Mouse (Mus musculus): ENCODE measurements around the gene Rhot2.

The Rhot2 gene

GRCm38 (mm10) chr17:25844396-25844901 lies at the start of gene Rhot2:
Gene Rhot2 (minus strand): TSS chr17:25844851.
- peak; percentile 96 for DNase-seq

- DNase-seq = peak; percentile 80
Measured at GRCm38 (mm10) chr17:25893975-25894617, 49.4 kb upstream of the Rhot2 start.

GRCm38 (mm10) chr17:25888837-25889236 lies 44.2 kb upstream of the Rhot2 start:
- DNase-seq = no peak

- DNase-seq = no peak
Measured at GRCm38 (mm10) chr17:25887467-25887866, 42.8 kb upstream of the Rhot2 start.

GRCm38 (mm10) chr17:25886806-25887205 lies 42.2 kb upstream of the Rhot2 start:
- DNase-seq = no peak

GRCm38 (mm10) chr17:25885636-25886035 lies 41.0 kb upstream of the Rhot2 start:
- no peak for DNase-seq

- no peak for DNase-seq
Measured at GRCm38 (mm10) chr17:25883824-25884223, 39.2 kb upstream of the Rhot2 start.

GRCm38 (mm10) chr17:25883268-25883667 lies 38.6 kb upstream of the Rhot2 start:
- no peak for DNase-seq

GRCm38 (mm10) chr17:25882306-25882705 lies 37.7 kb upstream of the Rhot2 start:
- DNase-seq = no peak

- no peak for DNase-seq
Measured at GRCm38 (mm10) chr17:25881691-25882090, 37.0 kb upstream of the Rhot2 start.

- DNase-seq = peak; percentile 43
Measured at GRCm38 (mm10) chr17:25880913-25881641, 36.4 kb upstream of the Rhot2 start.

GRCm38 (mm10) chr17:25880196-25880910 lies 35.7 kb upstream of the Rhot2 start, which contains the start of gene Wfikkn1:
Gene Wfikkn1 (minus strand): TSS chr17:25880858.
- no peak for DNase-seq

GRCm38 (mm10) chr17:25879750-25880149 lies 35.1 kb upstream of the Rhot2 start:
- DNase-seq = no peak

- peak; percentile 76 for DNase-seq
Measured at GRCm38 (mm10) chr17:25879261-25879660, 34.6 kb upstream of the Rhot2 start.

- no peak for DNase-seq
Measured at GRCm38 (mm10) chr17:25878611-25879180, 34.0 kb upstream of the Rhot2 start.

GRCm38 (mm10) chr17:25877741-25878610 lies 33.3 kb upstream of the Rhot2 start:
- DNase-seq = no peak

- DNase-seq = no peak
Measured at GRCm38 (mm10) chr17:25877025-25877424, 32.4 kb upstream of the Rhot2 start.

GRCm38 (mm10) chr17:25876347-25876915 lies 31.8 kb upstream of the Rhot2 start:
- peak; percentile 79 for DNase-seq

GRCm38 (mm10) chr17:25875171-25876136 lies 30.8 kb upstream of the Rhot2 start:
- peak; percentile 93 for DNase-seq

GRCm38 (mm10) chr17:25874721-25875170 lies 30.1 kb upstream of the Rhot2 start, which contains the start of gene Mettl26:
Gene Mettl26 (plus strand): TSS chr17:25875074.
- DNase-seq = peak; percentile 94
